Mouse (Mus musculus) erythroblast, embryonic 14.5 days (primary cell): ENCODE data around the gene Ctf1. TPM values are rescaled to one million over a fixed set of nuclear protein-coding genes. Genes with fewer than 3 reads are reported as not detected.

Experiments used
- H3K27me3 ChIP-seq: 2 replicates; pipeline ENCODE4 v1.6.1; 2012; ENCODE audit warnings: inconsistent platforms; ENCODE audit not compliant: control insufficient read depth
- H3K36me3 ChIP-seq: 2 replicates; pipeline ENCODE4 v1.6.1; 2012; ENCODE audit warnings: mild to moderate bottlenecking, inconsistent platforms; ENCODE audit not compliant: control insufficient read depth
- H3K4me1 ChIP-seq: 2 replicates; pipeline ENCODE4 v1.6.1; 2012; ENCODE audit warnings: inconsistent platforms; ENCODE audit not compliant: control insufficient read depth
- H3K4me3 ChIP-seq: replicated peaks from 2 replicates; pipeline ENCODE3; 2012; ENCODE audit warnings: moderate library complexity, mild to moderate bottlenecking, inconsistent platforms
- H3K9me3 ChIP-seq: 2 replicates; pipeline ENCODE4 v1.6.1; 2012; ENCODE audit warnings: low read length, inconsistent platforms, mixed read lengths; ENCODE audit not compliant: control insufficient read depth
- GATA1 ChIP-seq: IDR thresholded peaks from 2 replicates; pipeline ENCODE4 v1.6.1; 2012; ENCODE audit warnings: low read length, inconsistent platforms, mixed read lengths
- TAL1 ChIP-seq: IDR thresholded peaks from 3 replicates; pipeline ENCODE4 v1.6.1; 2012; ENCODE audit warnings: low read length, inconsistent platforms, mixed read lengths
- polyA plus RNA-seq: library from polyadenylated mRNA; stranded (reverse); fragments of >175 nt; gene quantifications from 2 replicates; pipeline ENCODE4 v1.2.3, GENCODE M21; 2012

Ctf1 gene
- polyA plus RNA-seq, 1 experiment, result 0.06 TPM

GRCm38 (mm10) chr7:127675391-127675811 is 37.1 kb upstream of the Ctf1 start:
- no peaks in the 10 kb centered on the region for H3K9me3 ChIP-seq
- H3K36me3 ChIP-seq, result no peaks in the 10 kb centered on the region
- H3K27me3 ChIP-seq, result no peaks in the 10 kb centered on the region
- H3K4me3 ChIP-seq, result no peak overlapping the region
- no peaks in the 10 kb centered on the region; the same call in none of the 2 replicates for H3K4me1 ChIP-seq
- TF ChIP-seq GATA1, result no peak
- TF ChIP-seq TAL1, result no peak

- no peaks in the 10 kb centered on the region for H3K9me3 ChIP-seq
- no peak overlapping the region for H3K4me3 ChIP-seq
These were observed 35.5 kb upstream of the Ctf1 start for GRCm38 (mm10) chr7:127677077-127677476.

GRCm38 (mm10) chr7:127677609-127678008 is 34.9 kb upstream of the Ctf1 start:
- no peaks in the 10 kb centered on the region for H3K27me3 ChIP-seq
- no peaks in the 10 kb centered on the region for H3K9me3 ChIP-seq
- TF ChIP-seq GATA1 (no peak), TAL1 (no peak)
- H3K4me3 ChIP-seq, result no peak overlapping the region
- no peaks in the 10 kb centered on the region for H3K36me3 ChIP-seq
- H3K4me1 ChIP-seq, result peaks cover 11% of the 10 kb centered on the region

More at GRCm38 (mm10) chr7:127677077-127677476, 35.5 kb upstream of the Ctf1 start:
- Histone ChIP-seq H3K4me1 (peaks cover 6% of the 10 kb centered on the region), H3K36me3 (no peaks in the 10 kb centered on the region), H3K27me3 (no peaks in the 10 kb centered on the region)
- no peak for TF ChIP-seq TAL1
- TF ChIP-seq GATA1, result no peak

GRCm38 (mm10) chr7:127678811-127679210 is 33.7 kb upstream of the Ctf1 start:
- TF ChIP-seq GATA1, result no peak
- H3K9me3 ChIP-seq, result no peaks in the 10 kb centered on the region

GRCm38 (mm10) chr7:127680541-127680940 is 32.0 kb upstream of the Ctf1 start:
- H3K4me3 ChIP-seq, result no peak overlapping the region
- H3K36me3 ChIP-seq, result no peaks in the 10 kb centered on the region
- TF ChIP-seq GATA1 (no peak), TAL1 (no peak)
- no peaks in the 10 kb centered on the region for H3K27me3 ChIP-seq
- no peaks in the 10 kb centered on the region for H3K9me3 ChIP-seq
- peaks cover 19% of the 10 kb centered on the region for H3K4me1 ChIP-seq

More at GRCm38 (mm10) chr7:127678811-127679210, 33.7 kb upstream of the Ctf1 start:
- H3K4me1 ChIP-seq, result peaks cover 14% of the 10 kb centered on the region
- no peaks in the 10 kb centered on the region for H3K36me3 ChIP-seq
- H3K4me3 ChIP-seq, result no peak overlapping the region
- no peaks in the 10 kb centered on the region for H3K27me3 ChIP-seq

- H3K36me3 ChIP-seq, result no peaks in the 10 kb centered on the region
- H3K4me1 ChIP-seq, result peaks cover 28% of the 10 kb centered on the region
- H3K4me3 ChIP-seq, result no peak overlapping the region
- no peak for TF ChIP-seq GATA1
- TF ChIP-seq TAL1, result no peak
- H3K9me3 ChIP-seq, result no peaks in the 10 kb centered on the region
- H3K27me3 ChIP-seq, result no peaks in the 10 kb centered on the region
These were observed 30.5 kb upstream of the Ctf1 start for GRCm38 (mm10) chr7:127681888-127682553.

GRCm38 (mm10) chr7:127685304-127686018 is 27.1 kb upstream of the Ctf1 start:
- no peaks in the 10 kb centered on the region for H3K36me3 ChIP-seq
- no peak overlapping the region for H3K4me3 ChIP-seq
- no peaks in the 10 kb centered on the region for H3K9me3 ChIP-seq
- no peaks in the 10 kb centered on the region for H3K27me3 ChIP-seq
- no peak for TF ChIP-seq TAL1
- no peak for TF ChIP-seq GATA1
- H3K4me1 ChIP-seq, result peaks cover 32% of the 10 kb centered on the region

- H3K36me3 ChIP-seq, result no peaks in the 10 kb centered on the region
- H3K27me3 ChIP-seq, result no peaks in the 10 kb centered on the region
- no peaks in the 10 kb centered on the region for H3K9me3 ChIP-seq
- TF ChIP-seq TAL1 (no peak), GATA1 (no peak)
- no peak overlapping the region for H3K4me3 ChIP-seq
- peaks cover 36% of the 10 kb centered on the region for H3K4me1 ChIP-seq
These were observed 25.6 kb upstream of the Ctf1 start for GRCm38 (mm10) chr7:127686740-127687449.

- no peaks in the 10 kb centered on the region for H3K36me3 ChIP-seq
- peaks cover 31% of the 10 kb centered on the region for H3K4me1 ChIP-seq
- no peak overlapping the region for H3K4me3 ChIP-seq
- no peaks in the 10 kb centered on the region for H3K9me3 ChIP-seq
- TF ChIP-seq TAL1, result no peak
- H3K27me3 ChIP-seq, result no peaks in the 10 kb centered on the region
These were observed 23.6 kb upstream of the Ctf1 start for GRCm38 (mm10) chr7:127688935-127689334.
